Mouse (Mus musculus) liver (tissue): ENCODE data around the gene Rufy3.

Experiments
- DNase-seq: peaks from one replicate; pipeline ENCODE4 v3.0.0-alpha.2; 2020; ENCODE audit warnings: mixed read lengths

The Rufy3 gene

GRCm38 (mm10) chr5:88685745-88686299 is 121.0 kb downstream of the Rufy3 start:
- DNase-seq = no peak

GRCm38 (mm10) chr5:88687996-88688406 is 123.2 kb downstream of the Rufy3 start:
- DNase-seq = no peak

- DNase-seq = peak; percentile 21
Observed at GRCm38 (mm10) chr5:88688583-88689187, 123.8 kb downstream of the Rufy3 start.

GRCm38 (mm10) chr5:88689279-88689938 is 124.6 kb downstream of the Rufy3 start:
- DNase-seq = no peak

- DNase-seq = no peak
Observed at GRCm38 (mm10) chr5:88690681-88691505, 126.1 kb downstream of the Rufy3 start.

- DNase-seq = no peak
Observed at GRCm38 (mm10) chr5:88691506-88692095, 126.8 kb downstream of the Rufy3 start.

GRCm38 (mm10) chr5:88692586-88692985 is 127.7 kb downstream of the Rufy3 start:
- no peak for DNase-seq

- DNase-seq = no peak
Observed at GRCm38 (mm10) chr5:88693057-88693456, 128.2 kb downstream of the Rufy3 start.

GRCm38 (mm10) chr5:88697291-88697690 is 132.5 kb downstream of the Rufy3 start:
- no peak for DNase-seq

GRCm38 (mm10) chr5:88699251-88699913 is 134.5 kb downstream of the Rufy3 start:
- DNase-seq = no peak
